Mouse (Mus musculus) limb, embryonic 10.5 days (tissue): ENCODE data around the gene Itgb2. TPM values are rescaled to one million over a fixed set of nuclear protein-coding genes. Genes with fewer than 3 reads are reported as not detected.

ENCODE experiments used
- DNase-seq: peaks from one replicate; pipeline ENCODE4 v3.0.0-alpha.2; 2017; ENCODE audit warnings: low spot score
- H3K27ac ChIP-seq: fragments of 300-500 bp; sonication (generic); 2 replicates; pipeline ENCODE4 v1.5.1; 2016; ENCODE audit warnings: mild to moderate bottlenecking
- H3K27me3 ChIP-seq: fragments of 300-500 bp; sonication (generic); 2 replicates; pipeline ENCODE4 v1.6.1; 2016; ENCODE audit warnings: low read depth, mild to moderate bottlenecking; ENCODE audit not compliant: poor library complexity, severe bottlenecking
- H3K36me3 ChIP-seq: fragments of 300-500 bp; sonication (generic); 2 replicates; pipeline ENCODE4 v1.6.1; 2016; ENCODE audit warnings: mild to moderate bottlenecking, moderate library complexity
- H3K4me1 ChIP-seq: fragments of 300-500 bp; sonication (generic); 2 replicates; pipeline ENCODE4 v1.6.1; 2016
- H3K4me3 ChIP-seq: fragments of 300-500 bp; sonication (generic); 2 replicates; pipeline ENCODE4 v1.5.1; 2016; ENCODE audit warnings: mild to moderate bottlenecking, moderate library complexity
- H3K9me3 ChIP-seq: fragments of 300-500 bp; sonication (generic); replicated peaks from 2 replicates; pipeline ENCODE4 v1.6.1; 2016; ENCODE audit warnings: mild to moderate bottlenecking
- WGBS: fragments of 180-500 bp; shearing (Covaris S2); methylation state at CpG from one replicate; pipeline ENCODE4 v1.1.7; 2016; 5-methylcytosine and 5-hydroxymethylcytosine counted together
- polyA plus RNA-seq: library from polyadenylated mRNA; unstranded; fragments of >200 nt; fragmentation: Nextera tagmentation; extraction: Ambion mirVana; gene quantifications from 2 replicates; pipeline ENCODE4 v1.2.1, GENCODE M21; 2016

Gene Itgb2
- polyA plus RNA-seq, 1 experiment from 2014 or later, result 0.85 TPM

- no peak overlapping the region for H3K4me3 ChIP-seq
- H3K4me1 ChIP-seq, result peaks cover 4% of the 10 kb centered on the region
- DNase-seq, result no peak
- H3K27me3 ChIP-seq, result no peaks in the 10 kb centered on the region
- peaks cover 73% of the 10 kb centered on the region for H3K36me3 ChIP-seq
- WGBS, result 95% methylated on average over 2 of the region's 2 CpGs
- H3K9me3 ChIP-seq, result no peaks in the 10 kb centered on the region
- H3K27ac ChIP-seq, result no peak overlapping the region
Measured at GRCm38 (mm10) chr10:77588036-77588435, 58.0 kb downstream of the Itgb2 start.

GRCm38 (mm10) chr10:77589117-77589516 lies 59.1 kb downstream of the Itgb2 start:
- Histone ChIP-seq H3K9me3 (no peaks in the 10 kb centered on the region), H3K36me3 (peaks cover 79% of the 10 kb centered on the region), H3K4me3 (no peak overlapping the region), H3K27me3 (no peaks in the 10 kb centered on the region), H3K27ac (no peak overlapping the region), H3K4me1 (no peaks in the 10 kb centered on the region)
- WGBS, result 78% methylated on average over 7 of the region's 7 CpGs
- no peak for DNase-seq

- Histone ChIP-seq H3K27ac (no peak overlapping the region), H3K4me1 (no peaks in the 10 kb centered on the region), H3K27me3 (no peaks in the 10 kb centered on the region), H3K4me3 (no peak overlapping the region), H3K9me3 (no peaks in the 10 kb centered on the region), H3K36me3 (peaks cover 84% of the 10 kb centered on the region)
- no peak for DNase-seq
- 89% methylated on average over 8 of the region's 8 CpGs for WGBS
Measured at GRCm38 (mm10) chr10:77589749-77590148, 59.7 kb downstream of the Itgb2 start.

GRCm38 (mm10) chr10:77590812-77591211 lies 60.8 kb downstream of the Itgb2 start:
- peak; percentile 68 for DNase-seq
- 39% methylated on average over 6 of the region's 6 CpGs for WGBS
- Histone ChIP-seq H3K9me3 (no peaks in the 10 kb centered on the region), H3K27me3 (no peaks in the 10 kb centered on the region), H3K36me3 (peaks cover 91% of the 10 kb centered on the region), H3K27ac (no peak overlapping the region), H3K4me3 (no peak overlapping the region), H3K4me1 (no peaks in the 10 kb centered on the region)

- Histone ChIP-seq H3K9me3 (no peaks in the 10 kb centered on the region), H3K36me3 (peaks cover 94% of the 10 kb centered on the region), H3K4me1 (no peaks in the 10 kb centered on the region), H3K4me3 (no peak overlapping the region), H3K27ac (no peak overlapping the region), H3K27me3 (no peaks in the 10 kb centered on the region)
- WGBS, result 90% methylated on average over 6 of the region's 6 CpGs
- no peak for DNase-seq
Measured at GRCm38 (mm10) chr10:77591546-77591945, 61.5 kb downstream of the Itgb2 start.

DNA sequence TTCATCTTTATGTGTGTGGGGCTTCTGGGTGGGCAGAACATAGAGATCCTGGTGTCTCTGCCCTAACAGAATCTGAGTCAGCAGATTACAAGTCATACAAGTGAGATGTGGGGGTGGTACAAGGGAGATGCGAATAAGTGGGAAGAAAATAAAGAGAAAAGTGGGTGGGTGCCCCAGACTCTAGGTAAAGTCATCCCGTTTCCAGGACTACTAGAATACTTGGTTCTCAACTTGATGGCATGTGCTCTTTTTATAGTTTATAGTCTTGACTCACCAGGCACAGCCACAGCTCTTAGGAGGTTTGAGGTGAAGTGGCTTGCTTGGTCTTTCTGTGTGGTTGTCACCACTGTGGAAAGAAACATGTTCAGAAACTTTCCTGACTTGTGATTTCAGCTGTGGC lies 66.0 kb downstream of the Itgb2 start:
- no peak for DNase-seq
- H3K9me3 ChIP-seq, result no peaks in the 10 kb centered on the region
- no peaks in the 10 kb centered on the region for H3K4me1 ChIP-seq
- no peak overlapping the region for H3K27ac ChIP-seq
- H3K4me3 ChIP-seq, result no peak overlapping the region
- no peaks in the 10 kb centered on the region for H3K27me3 ChIP-seq
- peaks cover 80% of the 10 kb centered on the region for H3K36me3 ChIP-seq
- 92% methylated on average over 2 of the region's 2 CpGs for WGBS

GRCm38 (mm10) chr10:77603021-77603420 lies 73.0 kb downstream of the Itgb2 start:
- peaks cover 23% of the 10 kb centered on the region for H3K36me3 ChIP-seq
- no peaks in the 10 kb centered on the region for H3K27me3 ChIP-seq
- H3K9me3 ChIP-seq, result no peaks in the 10 kb centered on the region
- H3K27ac ChIP-seq, result no peak overlapping the region
- H3K4me1 ChIP-seq, result peaks cover 21% of the 10 kb centered on the region
- H3K4me3 ChIP-seq, result no peak overlapping the region
- 62% methylated on average over 4 of the region's 4 CpGs for WGBS
- no peak for DNase-seq

GRCm38 (mm10) chr10:77604111-77604510 lies 74.1 kb downstream of the Itgb2 start:
- H3K36me3 ChIP-seq, result peaks cover 21% of the 10 kb centered on the region
- no peaks in the 10 kb centered on the region for H3K9me3 ChIP-seq
- peaks cover 21% of the 10 kb centered on the region for H3K4me1 ChIP-seq
- no peak overlapping the region for H3K4me3 ChIP-seq
- H3K27ac ChIP-seq, result no peak overlapping the region
- DNase-seq, result no peak
- no peaks in the 10 kb centered on the region for H3K27me3 ChIP-seq
- WGBS, result 88% methylated on average over 6 of the region's 6 CpGs

- no peak for DNase-seq
- Histone ChIP-seq H3K36me3 (peaks cover 23% of the 10 kb centered on the region), H3K27ac (no peak overlapping the region), H3K9me3 (no peaks in the 10 kb centered on the region), H3K27me3 (no peaks in the 10 kb centered on the region), H3K4me1 (peaks cover 21% of the 10 kb centered on the region), H3K4me3 (no peak overlapping the region)
- WGBS, result 92% methylated on average over 5 of the region's 5 CpGs
Measured at GRCm38 (mm10) chr10:77604958-77605357, 74.9 kb downstream of the Itgb2 start.

DNA sequence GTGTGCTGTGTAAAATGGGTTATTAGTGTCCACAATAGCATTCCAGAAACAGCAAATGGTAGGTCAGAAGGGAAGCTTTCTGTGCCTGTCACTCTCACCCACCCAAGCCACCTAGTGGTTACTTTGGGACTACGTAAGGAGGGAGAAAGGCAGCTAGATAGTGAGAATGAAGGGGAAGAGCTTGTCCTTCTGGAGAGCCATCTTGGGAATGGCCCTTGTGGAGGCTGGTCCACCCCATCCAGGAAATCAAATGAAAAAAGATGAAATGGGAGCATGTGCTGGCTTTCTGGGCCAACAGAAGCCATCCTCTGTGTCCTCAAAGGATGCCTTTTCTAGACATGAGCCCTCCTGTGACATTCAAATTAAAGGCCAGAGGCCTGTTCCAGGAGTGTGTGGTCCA lies 75.3 kb downstream of the Itgb2 start:
- H3K4me1 ChIP-seq, result peaks cover 21% of the 10 kb centered on the region
- no peak for DNase-seq
- 67% methylated on average over 1 of the region's 1 CpGs for WGBS

DNA sequence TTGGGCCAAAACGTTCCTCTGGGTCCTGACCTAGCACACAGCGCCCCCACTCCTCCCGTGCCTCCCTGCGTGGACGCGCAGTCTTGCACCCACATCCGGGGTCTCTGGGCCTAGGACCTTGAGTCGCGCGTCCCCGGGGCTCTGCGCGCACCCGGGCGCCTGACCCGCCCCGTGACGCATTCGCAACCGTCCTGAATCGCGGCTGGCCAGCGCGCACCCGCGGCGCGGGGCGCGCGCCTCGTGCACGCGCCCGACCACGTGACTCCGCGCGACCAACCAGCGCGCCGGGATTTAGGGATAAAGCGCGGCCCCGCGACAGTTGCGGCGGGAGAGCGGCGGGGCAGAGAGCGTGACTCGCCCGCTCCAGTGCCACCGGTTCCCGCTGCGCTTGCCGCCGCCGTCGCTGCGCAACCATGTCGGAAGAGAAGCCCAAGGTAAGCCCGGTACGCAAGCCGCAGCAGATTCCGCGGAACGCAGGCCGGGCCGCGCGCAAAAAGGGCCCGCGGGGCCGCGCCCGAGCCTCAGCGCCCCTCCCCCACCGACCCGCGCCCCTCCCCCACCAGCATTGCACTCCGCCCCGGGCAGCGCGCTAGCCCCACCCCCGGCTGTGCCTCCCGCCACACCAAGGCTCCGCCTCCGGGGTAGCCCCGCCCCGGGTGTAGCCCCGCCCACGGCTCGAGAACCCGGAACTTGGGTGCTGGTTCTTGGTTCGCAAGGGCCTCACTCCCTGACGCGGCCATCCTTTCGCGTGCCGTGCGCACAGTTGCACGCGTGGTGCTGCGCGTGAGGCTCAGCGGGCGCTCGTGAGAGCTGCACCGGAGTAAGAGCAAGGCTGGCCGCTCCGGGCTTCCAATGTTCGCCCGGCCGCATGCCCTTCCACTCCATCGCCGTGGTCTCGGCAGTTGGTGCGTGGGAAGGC lies 76.1 kb downstream of the Itgb2 start, which contains the start of the genes Sumo3 and Gm49325:
Sumo3 (plus strand) TSS at position 190 of the 919 bp plus-strand sequence.
Gm49325 (plus strand) TSS at position 290 of the 919 bp plus-strand sequence.
- H3K27ac ChIP-seq, result peak within 1 kb of the TSS; percentile 99
- H3K4me1 ChIP-seq, result peaks cover 24% of the 10 kb centered on the region
- peak within 1 kb of the TSS; percentile 87 for H3K4me3 ChIP-seq
- DNase-seq, result peak; percentile 96
- peaks cover 33% of the 10 kb centered on the region for H3K36me3 ChIP-seq
- no peaks in the 10 kb centered on the region for H3K9me3 ChIP-seq
- no peaks in the 10 kb centered on the region for H3K27me3 ChIP-seq
- 2% methylated on average over 104 of the region's 119 CpGs for WGBS

More for the DNA sequence above, 75.3 kb downstream of the Itgb2 start:
- Histone ChIP-seq H3K4me3 (peak overlapping the region; percentile 87), H3K36me3 (peaks cover 25% of the 10 kb centered on the region), H3K27me3 (no peaks in the 10 kb centered on the region), H3K27ac (peak overlapping the region; percentile 99), H3K9me3 (no peaks in the 10 kb centered on the region)

- WGBS, result 45% methylated on average over 7 of the region's 7 CpGs
- H3K4me3 ChIP-seq, result peak overlapping the region; percentile 87
- peak overlapping the region; percentile 99 for H3K27ac ChIP-seq
- no peaks in the 10 kb centered on the region for H3K9me3 ChIP-seq
- no peaks in the 10 kb centered on the region for H3K27me3 ChIP-seq
- no peak for DNase-seq
- H3K36me3 ChIP-seq, result peaks cover 40% of the 10 kb centered on the region
- peaks cover 24% of the 10 kb centered on the region for H3K4me1 ChIP-seq
Measured at GRCm38 (mm10) chr10:77606855-77607254, 76.8 kb downstream of the Itgb2 start.

DNA sequence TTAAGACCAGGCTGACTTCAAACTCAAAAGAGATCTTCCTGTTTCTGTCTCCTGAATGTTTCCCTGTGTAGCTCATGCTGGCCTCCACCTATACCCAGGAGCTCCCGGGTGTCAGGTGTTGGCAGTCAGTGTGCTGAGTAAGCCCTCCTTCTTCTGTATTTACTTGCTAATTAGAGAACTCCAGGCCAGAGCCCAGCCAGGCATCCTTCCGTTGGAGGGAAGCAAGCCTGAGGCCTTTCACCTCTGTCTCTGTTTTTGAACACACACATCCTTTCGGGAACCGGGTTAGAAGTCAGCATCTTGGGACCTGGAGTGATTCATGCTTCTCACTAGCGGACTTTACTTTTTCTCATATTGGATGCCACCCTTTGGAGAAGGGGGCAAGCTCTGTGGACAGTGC lies 77.4 kb downstream of the Itgb2 start:
- 84% methylated on average over 5 of the region's 5 CpGs for WGBS
- DNase-seq, result no peak
- Histone ChIP-seq H3K27ac (no peak overlapping the region), H3K9me3 (no peaks in the 10 kb centered on the region), H3K4me3 (peak overlapping the region; percentile 87), H3K27me3 (no peaks in the 10 kb centered on the region), H3K36me3 (peaks cover 46% of the 10 kb centered on the region), H3K4me1 (peaks cover 24% of the 10 kb centered on the region)
